Mouse (Mus musculus): ENCODE data around the gene Actc1.

DNA sequence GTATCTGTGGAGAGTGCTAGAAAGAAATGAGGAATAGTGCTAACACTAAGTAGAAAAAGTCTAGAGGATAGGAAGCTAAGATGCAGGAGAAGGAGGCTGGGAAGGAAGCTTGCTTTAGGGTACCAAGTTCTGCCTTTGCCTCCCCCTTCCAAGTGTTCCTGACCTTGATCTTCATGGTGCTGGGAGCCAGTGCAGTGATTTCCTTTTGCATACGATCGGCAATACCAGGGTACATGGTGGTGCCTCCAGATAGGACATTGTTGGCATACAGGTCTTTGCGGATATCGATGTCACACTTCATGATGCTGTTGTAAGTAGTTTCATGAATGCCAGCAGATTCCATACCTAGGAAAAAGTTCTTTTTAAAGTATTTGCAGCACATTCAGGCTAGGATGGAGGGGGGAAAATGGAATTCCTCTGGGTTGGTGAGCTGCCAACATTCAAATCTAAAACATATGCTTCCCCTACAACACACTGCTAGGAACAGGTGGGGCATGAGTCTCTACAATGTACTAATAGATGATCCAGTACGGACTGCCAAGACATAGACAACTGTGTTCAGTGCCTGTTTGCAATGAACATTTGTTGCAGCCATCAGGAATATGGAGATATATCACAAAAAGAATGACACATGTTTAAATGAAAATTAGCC is 5.3 kb downstream of the Actc1 start:
- TF ChIP-seq CTCF (conservative IDR thresholded peaks at IDR 0.05; ENCODE audit: low read length) (no peak), NANOG (IDR thresholded peaks at IDR 0.05; ENCODE audit: borderline replicate concordance, low read length) (no peak), POU5F1 (IDR thresholded peaks at IDR 0.05; ENCODE audit: borderline replicate concordance, low read length) (no peak)

Measured in E14TG2a.4 (cell line).